Mouse (Mus musculus) embryonic facial prominence, embryonic 11.5 days (tissue): Measurements from ENCODE around the gene Recql. TPM values are rescaled to one million over a fixed set of nuclear protein-coding genes. Genes with fewer than 3 reads are reported as not detected.

Experiments used
- ATAC-seq: fragments of 200-750 bp; cut with Nextera tagmentation; replicated peaks from 2 replicates; pipeline ENCODE4 v1.8.0; 2017; ENCODE audit warnings: low read depth; ENCODE audit not compliant: insufficient number of reproducible peaks, low FRiP score, low TSS enrichment
- DNase-seq: peaks from one replicate; pipeline ENCODE4 v3.0.0-alpha.2; 2015; ENCODE audit warnings: low spot score
- H3K27ac ChIP-seq: fragments of 300-500 bp; sonication (generic); replicated peaks from 2 replicates; pipeline ENCODE4 v1.5.1; 2014; ENCODE audit warnings: mild to moderate bottlenecking, low read depth, low read length, control low read depth
- H3K27me3 ChIP-seq: fragments of 300-500 bp; sonication (generic); 2 replicates; pipeline ENCODE4 v1.6.1; 2014; ENCODE audit warnings: mild to moderate bottlenecking, low read length, moderate library complexity, mixed read lengths; ENCODE audit not compliant: control insufficient read depth, insufficient read depth
- H3K36me3 ChIP-seq: fragments of 300-500 bp; sonication (generic); replicated peaks from 2 replicates; pipeline ENCODE4 v1.6.1; 2014; ENCODE audit warnings: low read depth, mild to moderate bottlenecking, low read length, moderate library complexity, mixed read lengths; ENCODE audit not compliant: control insufficient read depth, insufficient read depth
- H3K4me1 ChIP-seq: fragments of 300-500 bp; sonication (generic); 2 replicates; pipeline ENCODE4 v1.6.1; 2014; ENCODE audit warnings: low read length, mixed read lengths; ENCODE audit not compliant: control insufficient read depth, insufficient read depth
- H3K4me2 ChIP-seq: fragments of 300-500 bp; sonication (generic); 2 replicates; pipeline ENCODE4 v1.6.1; 2014; ENCODE audit warnings: low read depth, mild to moderate bottlenecking, control low read depth, low read length, moderate library complexity
- H3K4me3 ChIP-seq: fragments of 300-500 bp; sonication (generic); 2 replicates; pipeline ENCODE4 v1.5.1; 2014; ENCODE audit warnings: low read depth, low read length, control low read depth
- H3K9ac ChIP-seq: fragments of 300-500 bp; sonication (generic); replicated peaks from 2 replicates; pipeline ENCODE4 v1.6.1; 2014; ENCODE audit warnings: mild to moderate bottlenecking, control low read depth, low read length
- H3K9me3 ChIP-seq: fragments of 300-500 bp; sonication (generic); replicated peaks from 2 replicates; pipeline ENCODE4 v1.6.1; 2016; ENCODE audit warnings: mild to moderate bottlenecking, low read length, inconsistent platforms, mixed read lengths; ENCODE audit not compliant: control insufficient read depth
- WGBS: fragments of 180-500 bp; shearing (Covaris S2); extraction: QIAGEN DNeasy Blood & Tissue Kit; methylation state at CpG from one replicate; pipeline ENCODE4 v1.1.7; 2014; 5-methylcytosine and 5-hydroxymethylcytosine counted together
- polyA plus RNA-seq: library from polyadenylated mRNA; unstranded; fragments of >200 nt; fragmentation: Nextera tagmentation; extraction: Ambion mirVana; gene quantifications from 2 replicates; pipeline ENCODE4 v1.2.1, GENCODE M21; 2014

Recql gene
- polyA plus RNA-seq: 37.3 TPM in 2 replicates

GRCm38 (mm10) chr6:142387011-142387754, at the start of gene Recql, which contains the start of gene Golt1b:
Gene Recql (minus strand): TSS chr6:142387087.
Gene Golt1b (plus strand): TSS chr6:142387221.
- Histone ChIP-seq H3K27ac (no peak within 1 kb of the TSS; the same call in 1 of the 2 replicates), H3K9ac (peak within 1 kb of the TSS; percentile 89), H3K4me1 (no peaks in the 10 kb centered on the region), H3K36me3 (no peaks in the 10 kb centered on the region), H3K27me3 (no peaks in the 10 kb centered on the region), H3K4me2 (peak within 1 kb of the TSS; percentile 56), H3K4me3 (peak within 1 kb of the TSS; percentile 95), H3K9me3 (no peaks in the 10 kb centered on the region)
- DNase-seq: peak; percentile 97
- under 1% methylated on average over 72 of the region's 87 CpGs for WGBS
- ATAC-seq: peak; percentile 100

DNA sequence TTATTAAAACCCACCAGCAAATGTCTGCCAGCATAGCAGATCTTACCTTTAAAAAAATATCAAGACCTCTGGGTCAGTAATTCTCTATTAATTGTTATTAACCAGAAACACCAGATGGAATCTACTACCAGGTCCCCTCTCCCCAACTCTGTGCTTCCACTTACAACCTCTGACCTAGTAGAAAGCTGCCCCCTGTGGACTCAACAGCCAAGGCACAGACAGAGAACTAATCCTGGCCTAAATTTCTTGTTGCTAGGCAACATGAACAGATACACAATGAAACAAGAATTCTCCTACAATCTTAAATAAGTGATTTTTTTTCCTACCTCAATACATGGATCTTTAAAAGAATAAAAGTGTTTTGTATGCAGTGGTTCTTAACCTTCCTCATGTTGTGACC, 42.2 kb upstream of the Recql start:
- DNase-seq: no peak
- no peak overlapping the region for H3K27ac ChIP-seq
- no peak overlapping the region for H3K4me3 ChIP-seq
- no peak overlapping the region for H3K9ac ChIP-seq
- H3K36me3 ChIP-seq: no peaks in the 10 kb centered on the region
- H3K9me3 ChIP-seq: no peaks in the 10 kb centered on the region
- no peak overlapping the region for H3K4me2 ChIP-seq
- H3K27me3 ChIP-seq: no peaks in the 10 kb centered on the region
- H3K4me1 ChIP-seq: no peaks in the 10 kb centered on the region
- ATAC-seq: no peak

GRCm38 (mm10) chr6:142424976-142425375, 38.1 kb upstream of the Recql start:
- Histone ChIP-seq H3K27ac (no peak overlapping the region), H3K4me3 (no peak overlapping the region), H3K9ac (no peak overlapping the region), H3K36me3 (no peaks in the 10 kb centered on the region), H3K9me3 (no peaks in the 10 kb centered on the region), H3K4me1 (no peaks in the 10 kb centered on the region), H3K4me2 (no peak overlapping the region), H3K27me3 (no peaks in the 10 kb centered on the region)
- WGBS: 79% methylated on average over 7 of the region's 7 CpGs
- DNase-seq (no peak), ATAC-seq (no peak)

- H3K4me3 ChIP-seq: peak overlapping the region; percentile 29
- ATAC-seq: peak; percentile 59; the same call in 1 of the 2 replicates
- no peaks in the 10 kb centered on the region for H3K4me1 ChIP-seq
- no peaks in the 10 kb centered on the region for H3K36me3 ChIP-seq
- H3K9ac ChIP-seq: peak overlapping the region; percentile 29; the same call in 1 of the 2 replicates
- WGBS: under 1% methylated on average over 24 of the region's 24 CpGs
- no peak for DNase-seq
- H3K27ac ChIP-seq: no peak overlapping the region
- peaks cover 4% of the 10 kb centered on the region; the same call in 1 of the 2 replicates for H3K27me3 ChIP-seq
- peak overlapping the region; percentile 49 for H3K4me2 ChIP-seq
- H3K9me3 ChIP-seq: no peaks in the 10 kb centered on the region
Observed at GRCm38 (mm10) chr6:142414597-142414996, 27.7 kb upstream of the Recql start.

DNA sequence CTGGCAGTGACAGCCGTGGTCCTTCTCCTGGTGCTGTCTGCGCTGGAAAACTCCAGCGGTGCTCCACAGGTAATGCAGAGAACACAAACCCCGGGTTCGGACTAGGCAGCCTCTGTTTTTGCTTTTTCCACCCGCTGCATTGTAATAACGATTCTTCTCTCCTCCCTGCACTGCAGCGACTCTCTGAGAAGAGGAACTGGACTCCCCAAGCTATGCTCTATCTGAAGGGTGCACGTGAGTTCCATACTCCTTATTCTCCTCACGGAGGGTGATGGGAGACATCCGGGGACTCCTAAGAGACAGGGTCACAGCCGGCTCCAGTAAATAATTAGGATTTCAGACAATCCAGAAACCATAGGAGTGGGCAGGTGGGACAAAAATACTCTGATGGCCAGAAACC, 27.0 kb upstream of the Recql start:
- no peak for DNase-seq
- Histone ChIP-seq H3K27me3 (peaks cover 4% of the 10 kb centered on the region; the same call in 1 of the 2 replicates), H3K9me3 (no peaks in the 10 kb centered on the region), H3K4me3 (no peak overlapping the region), H3K4me2 (no peak overlapping the region), H3K9ac (no peak overlapping the region), H3K4me1 (no peaks in the 10 kb centered on the region), H3K36me3 (no peaks in the 10 kb centered on the region), H3K27ac (no peak overlapping the region)
- WGBS: 15% methylated on average over 12 of the region's 12 CpGs
- ATAC-seq: no peak

DNA sequence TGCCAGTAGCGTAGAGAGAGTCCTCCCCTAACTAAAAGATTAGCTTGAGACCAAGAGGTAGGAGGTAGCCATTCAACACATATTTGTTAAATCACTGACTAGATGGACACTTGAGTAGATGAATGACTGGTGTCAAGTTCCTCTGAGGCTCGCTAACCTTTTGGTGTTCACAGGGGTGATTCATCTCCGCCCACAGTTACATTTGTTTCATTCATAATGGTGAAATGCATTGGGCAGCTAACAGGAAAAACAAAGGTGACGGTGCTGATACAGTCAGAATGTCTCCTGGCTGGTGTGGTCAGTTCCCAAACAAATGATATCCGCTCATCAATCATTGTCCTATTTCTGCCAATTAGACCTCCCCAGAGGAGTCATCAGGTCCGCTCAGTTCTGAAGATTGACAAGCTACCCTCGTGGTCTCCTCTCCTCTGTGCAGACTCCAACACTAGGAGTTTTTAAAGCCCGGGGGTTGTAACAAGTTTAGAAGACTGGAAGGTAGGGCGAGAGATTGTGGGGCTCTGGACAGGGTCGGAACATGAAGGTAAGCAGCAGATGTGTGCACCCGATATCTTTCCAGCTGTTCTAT, 26.1 kb upstream of the Recql start, which contains the start of gene Spx:
Gene Spx, plus strand, starts transcription at position 536 of the 586 bp plus-strand sequence.
- Histone ChIP-seq H3K9me3 (no peaks in the 10 kb centered on the region), H3K4me1 (no peaks in the 10 kb centered on the region), H3K27me3 (peaks cover 4% of the 10 kb centered on the region; the same call in 1 of the 2 replicates), H3K27ac (no peak within 1 kb of the TSS), H3K36me3 (no peaks in the 10 kb centered on the region), H3K4me2 (no peak within 1 kb of the TSS; the same call in 1 of the 2 replicates), H3K9ac (no peak within 1 kb of the TSS), H3K4me3 (no peak within 1 kb of the TSS)
- 70% methylated on average over 11 of the region's 11 CpGs for WGBS
- DNase-seq (no peak), ATAC-seq (no peak)

- 17% methylated on average over 1 of the region's 1 CpGs for WGBS
- DNase-seq (no peak), ATAC-seq (no peak)
- H3K4me1 ChIP-seq: no peaks in the 10 kb centered on the region
- no peak overlapping the region for H3K27ac ChIP-seq
- no peak overlapping the region for H3K9ac ChIP-seq
- H3K9me3 ChIP-seq: no peaks in the 10 kb centered on the region
- no peak overlapping the region for H3K4me2 ChIP-seq
- peaks cover 4% of the 10 kb centered on the region; the same call in 1 of the 2 replicates for H3K27me3 ChIP-seq
- H3K36me3 ChIP-seq: no peaks in the 10 kb centered on the region
- no peak overlapping the region for H3K4me3 ChIP-seq
Observed at GRCm38 (mm10) chr6:142411140-142411539, 24.3 kb upstream of the Recql start.

DNA sequence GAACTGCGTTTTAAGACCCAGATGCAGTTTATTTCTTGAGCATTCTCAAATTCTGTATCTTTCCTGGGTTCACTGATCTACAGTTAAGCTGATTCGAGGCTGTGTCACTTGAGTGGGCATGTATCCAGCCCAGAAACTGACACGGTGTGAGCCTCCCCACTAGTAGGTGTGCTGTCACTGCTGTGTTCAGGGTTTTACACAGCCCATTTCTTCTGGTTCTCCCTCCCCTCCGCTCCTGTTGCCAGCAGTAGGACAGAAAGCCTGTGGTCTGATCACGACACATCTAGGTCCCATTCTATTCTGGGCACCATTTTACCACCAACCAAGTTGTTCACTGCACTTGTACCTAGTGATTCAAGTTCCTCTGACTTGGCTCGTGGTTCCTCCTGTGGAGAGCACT, 8.9 kb upstream of the Recql start:
- Histone ChIP-seq H3K27me3 (no peaks in the 10 kb centered on the region), H3K36me3 (no peaks in the 10 kb centered on the region), H3K9me3 (no peaks in the 10 kb centered on the region), H3K4me1 (no peaks in the 10 kb centered on the region), H3K9ac (no peak overlapping the region), H3K4me2 (no peak overlapping the region), H3K27ac (no peak overlapping the region), H3K4me3 (no peak overlapping the region)
- ATAC-seq (no peak), DNase-seq (no peak)
- WGBS: 91% methylated on average over 6 of the region's 6 CpGs
